Mouse (Mus musculus): ENCODE measurements around the gene Capn11. TPM values are rescaled to one million over a fixed set of nuclear protein-coding genes. Genes with fewer than 3 reads are reported as not detected.

Capn11 gene
- polyA plus RNA-seq, 1 experiment from 2014 or later = 0.17 TPM

DNA sequence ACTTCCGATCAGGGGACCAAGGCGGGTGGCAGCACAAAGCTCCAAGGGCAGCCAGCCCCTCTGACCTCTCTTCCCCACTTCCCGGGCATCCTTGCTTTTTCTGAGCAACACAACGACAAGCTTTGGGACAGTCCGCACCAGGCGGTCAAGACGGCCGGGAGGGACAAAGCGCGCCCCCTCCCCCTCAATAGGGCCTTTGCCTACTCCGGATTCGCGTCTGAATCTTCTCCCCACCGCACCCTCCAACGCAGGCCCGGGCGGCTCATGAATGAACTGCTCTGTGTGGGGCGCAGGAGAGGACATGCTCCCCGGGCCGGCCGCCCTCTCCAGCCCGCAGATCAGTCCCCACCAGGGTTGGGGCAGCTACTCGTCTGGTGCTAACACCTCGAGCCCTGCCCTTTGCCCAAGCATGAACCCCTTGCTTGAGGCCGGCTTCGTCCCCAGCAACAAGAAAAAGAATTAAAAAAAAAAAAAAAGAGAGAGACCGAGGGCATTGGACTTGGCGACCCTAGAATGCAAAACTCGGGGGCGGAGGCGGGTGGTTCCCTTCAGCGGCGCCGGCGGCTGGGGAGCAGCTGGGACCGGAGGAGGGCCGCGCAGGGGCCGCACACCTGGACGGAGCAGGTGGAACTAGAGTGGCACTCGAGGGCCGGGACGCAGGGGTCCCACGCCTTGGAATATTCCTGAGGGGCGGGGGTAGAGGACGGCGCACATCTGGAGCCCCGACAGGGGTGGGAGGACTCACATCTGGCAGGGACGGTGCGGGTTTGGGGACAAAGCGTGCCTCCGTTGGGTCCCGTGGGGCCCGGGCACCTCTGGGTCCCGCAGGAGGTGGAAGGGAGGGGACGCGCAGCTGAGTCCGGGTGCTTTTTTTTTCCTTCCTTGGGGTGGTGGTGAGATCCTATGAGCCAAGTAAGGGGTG lies 26.3 kb upstream of the Capn11 start:
- H3K4me3 ChIP-seq (ENCODE audit: low read length) = peak overlapping the region; percentile 95
- H3K9me3 ChIP-seq (ENCODE audit: control insufficient read depth, low read length) = no peaks in the 10 kb centered on the region
- no peaks in the 10 kb centered on the region for H3K36me3 ChIP-seq (ENCODE audit: control insufficient read depth, insufficient read depth, low read length)
- H3K27ac ChIP-seq (ENCODE audit: low read length) = peak overlapping the region; percentile 64
- peak overlapping the region; percentile 91 for H3K4me2 ChIP-seq (ENCODE audit: low read depth, low read length)
- H3K27me3 ChIP-seq (replicated peaks; ENCODE audit: control insufficient read depth, insufficient read depth, low read length) = no peaks in the 10 kb centered on the region
- H3K9ac ChIP-seq (ENCODE audit: low read depth, low read length) = peak overlapping the region; percentile 94
- peaks cover 30% of the 10 kb centered on the region for H3K4me1 ChIP-seq (ENCODE audit: control insufficient read depth, insufficient read depth, low read length)
- WGBS = 1% methylated on average over 58 of the region's 58 CpGs
- ATAC-seq = peak; percentile 71

DNA sequence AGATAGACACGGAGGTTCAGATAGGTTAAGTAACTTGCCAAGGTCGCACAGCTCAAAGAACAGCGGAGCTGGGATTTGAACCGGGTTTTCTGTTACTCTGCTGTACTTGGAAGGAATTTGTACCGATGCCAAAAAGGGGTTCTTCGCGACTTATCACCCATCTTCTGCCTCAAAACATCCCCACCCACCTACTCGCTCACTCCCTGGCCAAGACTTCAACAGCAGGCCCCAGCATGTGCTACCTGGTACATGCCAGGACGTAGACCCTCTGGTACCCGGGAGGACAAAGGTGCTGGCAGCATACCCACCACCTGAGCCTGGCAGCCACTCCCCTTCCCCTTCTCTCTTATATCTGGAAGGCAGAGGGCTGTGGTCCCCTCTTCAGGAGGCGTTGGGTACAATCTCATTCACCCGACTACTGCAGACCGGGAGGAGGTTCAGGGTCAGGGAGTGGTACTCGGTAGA lies 25.6 kb upstream of the Capn11 start:
- no peak for ATAC-seq
- H3K27me3 ChIP-seq (replicated peaks; ENCODE audit: control insufficient read depth, insufficient read depth, low read length) = no peaks in the 10 kb centered on the region
- peak overlapping the region; percentile 64; the same call in 1 of the 2 replicates for H3K27ac ChIP-seq (ENCODE audit: low read length)
- H3K9me3 ChIP-seq (ENCODE audit: control insufficient read depth, low read length) = no peaks in the 10 kb centered on the region
- 32% methylated on average over 14 of the region's 14 CpGs for WGBS
- peak overlapping the region; percentile 95 for H3K4me3 ChIP-seq (ENCODE audit: low read length)
- peaks cover 30% of the 10 kb centered on the region for H3K4me1 ChIP-seq (ENCODE audit: control insufficient read depth, insufficient read depth, low read length)
- H3K36me3 ChIP-seq (ENCODE audit: control insufficient read depth, insufficient read depth, low read length) = no peaks in the 10 kb centered on the region
- H3K4me2 ChIP-seq (ENCODE audit: low read depth, low read length) = peak overlapping the region; percentile 91
- peak overlapping the region; percentile 94 for H3K9ac ChIP-seq (ENCODE audit: low read depth, low read length)

GRCm38 (mm10) chr17:45682843-45683242 lies 23.7 kb upstream of the Capn11 start:
- no peak overlapping the region for H3K27ac ChIP-seq (ENCODE audit: low read length)
- no peaks in the 10 kb centered on the region for H3K36me3 ChIP-seq (ENCODE audit: control insufficient read depth, insufficient read depth, low read length)
- no peak overlapping the region for H3K4me3 ChIP-seq (ENCODE audit: low read length)
- WGBS = 77% methylated on average over 4 of the region's 4 CpGs
- H3K9ac ChIP-seq (ENCODE audit: low read depth, low read length) = no peak overlapping the region
- ATAC-seq = no peak
- H3K4me2 ChIP-seq (ENCODE audit: low read depth, low read length) = no peak overlapping the region
- no peaks in the 10 kb centered on the region for H3K9me3 ChIP-seq (ENCODE audit: control insufficient read depth, low read length)
- H3K4me1 ChIP-seq (ENCODE audit: control insufficient read depth, insufficient read depth, low read length) = peaks cover 29% of the 10 kb centered on the region
- no peaks in the 10 kb centered on the region for H3K27me3 ChIP-seq (replicated peaks; ENCODE audit: control insufficient read depth, insufficient read depth, low read length)

- 100% methylated on average over 1 of the region's 1 CpGs for WGBS
- ATAC-seq = no peak
- H3K27ac ChIP-seq (ENCODE audit: low read length) = no peak overlapping the region
- no peaks in the 10 kb centered on the region for H3K27me3 ChIP-seq (replicated peaks; ENCODE audit: control insufficient read depth, insufficient read depth, low read length)
- H3K36me3 ChIP-seq (ENCODE audit: control insufficient read depth, insufficient read depth, low read length) = no peaks in the 10 kb centered on the region; the same call in 1 of the 2 replicates
- H3K4me3 ChIP-seq (ENCODE audit: low read length) = no peak overlapping the region
- no peaks in the 10 kb centered on the region for H3K9me3 ChIP-seq (ENCODE audit: control insufficient read depth, low read length)
- H3K4me2 ChIP-seq (ENCODE audit: low read depth, low read length) = no peak overlapping the region
- no peak overlapping the region for H3K9ac ChIP-seq (ENCODE audit: low read depth, low read length)
- H3K4me1 ChIP-seq (ENCODE audit: control insufficient read depth, insufficient read depth, low read length) = peaks cover 20% of the 10 kb centered on the region
Measured at GRCm38 (mm10) chr17:45681588-45681987, 22.5 kb upstream of the Capn11 start.

- peak overlapping the region; percentile 20 for H3K4me3 ChIP-seq (ENCODE audit: low read length)
- peak overlapping the region; percentile 60 for H3K9ac ChIP-seq (ENCODE audit: low read depth, low read length)
- whole genome bisulfite sequencing = 52% methylated on average over 8 of the region's 8 CpGs
- H3K4me1 ChIP-seq (ENCODE audit: control insufficient read depth, insufficient read depth, low read length) = peaks cover 20% of the 10 kb centered on the region
- H3K9me3 ChIP-seq (ENCODE audit: control insufficient read depth, low read length) = no peaks in the 10 kb centered on the region
- ATAC-seq = peak; percentile 34
- H3K27me3 ChIP-seq (replicated peaks; ENCODE audit: control insufficient read depth, insufficient read depth, low read length) = no peaks in the 10 kb centered on the region
- no peaks in the 10 kb centered on the region; the same call in 1 of the 2 replicates for H3K36me3 ChIP-seq (ENCODE audit: control insufficient read depth, insufficient read depth, low read length)
- H3K4me2 ChIP-seq (ENCODE audit: low read depth, low read length) = peak overlapping the region; percentile 36; the same call in 1 of the 2 replicates
- H3K27ac ChIP-seq (ENCODE audit: low read length) = peak overlapping the region; percentile 51; the same call in 1 of the 2 replicates
Measured at GRCm38 (mm10) chr17:45680391-45680980, 21.4 kb upstream of the Capn11 start.

DNA sequence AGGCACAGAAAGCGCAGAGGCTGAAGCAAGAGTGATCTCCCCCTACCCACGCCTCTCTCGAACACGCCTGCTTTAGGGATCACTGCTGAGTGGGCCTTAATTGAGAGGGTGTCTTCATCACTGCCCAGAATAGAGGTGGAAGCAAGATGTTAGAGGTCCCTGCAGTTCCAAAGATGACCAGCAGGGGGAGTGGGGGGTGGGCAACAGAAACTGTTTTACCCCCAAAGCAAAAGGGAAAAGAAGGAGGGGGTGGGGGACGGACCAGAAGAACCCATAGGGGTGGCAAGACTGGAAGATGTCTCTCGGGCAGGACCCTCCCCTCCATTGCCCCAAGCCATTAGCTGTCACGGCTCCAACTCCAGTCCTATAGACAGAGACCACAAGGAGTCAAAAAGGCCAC lies 19.0 kb upstream of the Capn11 start:
- Histone ChIP-seq H3K4me2 (ENCODE audit: low read depth, low read length) (no peak overlapping the region), H3K27ac (ENCODE audit: low read length) (no peak overlapping the region), H3K9me3 (ENCODE audit: control insufficient read depth, low read length) (no peaks in the 10 kb centered on the region), H3K9ac (ENCODE audit: low read depth, low read length) (no peak overlapping the region), H3K4me3 (ENCODE audit: low read length) (no peak overlapping the region), H3K4me1 (ENCODE audit: control insufficient read depth, insufficient read depth, low read length) (peaks cover 5% of the 10 kb centered on the region), H3K36me3 (ENCODE audit: control insufficient read depth, insufficient read depth, low read length) (no peaks in the 10 kb centered on the region; the same call in 1 of the 2 replicates), H3K27me3 (replicated peaks; ENCODE audit: control insufficient read depth, insufficient read depth, low read length) (no peaks in the 10 kb centered on the region)
- WGBS = 40% methylated on average over 7 of the region's 7 CpGs
- no peak for ATAC-seq

- H3K4me3 ChIP-seq (ENCODE audit: low read length) = no peak overlapping the region
- H3K9me3 ChIP-seq (ENCODE audit: control insufficient read depth, low read length) = no peaks in the 10 kb centered on the region
- H3K4me1 ChIP-seq (ENCODE audit: control insufficient read depth, insufficient read depth, low read length) = no peaks in the 10 kb centered on the region
- H3K9ac ChIP-seq (ENCODE audit: low read depth, low read length) = no peak overlapping the region
- WGBS = 84% methylated on average over 2 of the region's 2 CpGs
- no peaks in the 10 kb centered on the region for H3K27me3 ChIP-seq (replicated peaks; ENCODE audit: control insufficient read depth, insufficient read depth, low read length)
- H3K4me2 ChIP-seq (ENCODE audit: low read depth, low read length) = no peak overlapping the region
- H3K27ac ChIP-seq (ENCODE audit: low read length) = no peak overlapping the region
- H3K36me3 ChIP-seq (ENCODE audit: control insufficient read depth, insufficient read depth, low read length) = no peaks in the 10 kb centered on the region; the same call in 1 of the 2 replicates
- no peak for ATAC-seq
Measured at GRCm38 (mm10) chr17:45672598-45672997, 13.5 kb upstream of the Capn11 start.

GRCm38 (mm10) chr17:45671821-45672220 lies 12.7 kb upstream of the Capn11 start:
- Histone ChIP-seq H3K27me3 (replicated peaks; ENCODE audit: control insufficient read depth, insufficient read depth, low read length) (no peaks in the 10 kb centered on the region), H3K4me1 (ENCODE audit: control insufficient read depth, insufficient read depth, low read length) (no peaks in the 10 kb centered on the region), H3K9ac (ENCODE audit: low read depth, low read length) (no peak overlapping the region), H3K36me3 (ENCODE audit: control insufficient read depth, insufficient read depth, low read length) (no peaks in the 10 kb centered on the region; the same call in 1 of the 2 replicates), H3K27ac (ENCODE audit: low read length) (no peak overlapping the region), H3K4me3 (ENCODE audit: low read length) (no peak overlapping the region), H3K9me3 (ENCODE audit: control insufficient read depth, low read length) (no peaks in the 10 kb centered on the region), H3K4me2 (ENCODE audit: low read depth, low read length) (no peak overlapping the region)
- ATAC-seq = no peak
- WGBS = 94% methylated on average over 1 of the region's 1 CpGs

DNA sequence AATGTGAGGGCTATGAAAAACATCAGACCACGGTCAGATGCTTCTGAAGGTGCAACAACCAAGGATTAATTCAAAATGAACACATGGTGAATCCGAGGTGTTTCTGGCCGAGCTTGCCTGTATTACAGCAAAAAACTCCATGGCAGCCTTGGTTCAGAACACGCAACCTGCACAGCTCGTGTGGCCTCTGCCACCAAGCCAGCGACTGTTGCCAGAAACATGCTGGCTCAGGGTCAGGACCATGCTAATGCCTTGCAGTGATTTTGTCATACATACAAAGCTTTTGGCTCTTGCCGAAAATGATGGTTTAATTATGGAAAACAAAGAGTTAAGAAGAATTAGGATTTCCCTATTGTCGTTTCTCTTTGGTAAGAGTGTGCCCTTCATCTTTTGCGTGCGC lies 8.9 kb upstream of the Capn11 start:
- Histone ChIP-seq H3K27me3 (replicated peaks; ENCODE audit: control insufficient read depth, insufficient read depth, low read length) (no peaks in the 10 kb centered on the region), H3K27ac (ENCODE audit: low read length) (no peak overlapping the region), H3K9me3 (ENCODE audit: control insufficient read depth, low read length) (no peaks in the 10 kb centered on the region), H3K4me3 (ENCODE audit: low read length) (no peak overlapping the region), H3K4me1 (ENCODE audit: control insufficient read depth, insufficient read depth, low read length) (no peaks in the 10 kb centered on the region), H3K4me2 (ENCODE audit: low read depth, low read length) (no peak overlapping the region), H3K9ac (ENCODE audit: low read depth, low read length) (no peak overlapping the region), H3K36me3 (ENCODE audit: control insufficient read depth, insufficient read depth, low read length) (no peaks in the 10 kb centered on the region)
- 88% methylated on average over 10 of the region's 10 CpGs for WGBS
- no peak for ATAC-seq

Data from intestine, embryonic 16.5 days (tissue).